Mouse (Mus musculus): ENCODE measurements around the gene Maz. TPM values are rescaled to one million over a fixed set of nuclear protein-coding genes. Genes with fewer than 3 reads are reported as not detected.

Gene Maz
- polyA plus RNA-seq, 1 experiment from 2014 or later = 104 TPM

Small RNAs within 50 kb of the gene (microRNA-seq; reads per million reads assigned to microRNA genes)
- gene Gm44343 = not detected

Other genes with a start within 250 kb of the Maz start
- 0.33 and 0.50 TPM in 2 replicates for gene Tbx6, start 245.6 kb downstream of the Maz start, polyA plus RNA-seq (2016; fragmentation: Nextera tagmentation; extraction: Ambion mirVana)
- gene Ppp4c, start 234.5 kb downstream of the Maz start, polyA plus RNA-seq (2016; fragmentation: Nextera tagmentation; extraction: Ambion mirVana) = 191 and 205 TPM in 2 replicates
- not detected in 2 replicates for gene Fam57b, start 229.4 kb downstream of the Maz start, polyA plus RNA-seq (2016; fragmentation: Nextera tagmentation; extraction: Ambion mirVana)
- gene 4930451I11Rik, start 195.4 kb downstream of the Maz start, polyA plus RNA-seq (2016; fragmentation: Nextera tagmentation; extraction: Ambion mirVana) = not detected in 2 replicates
- gene Doc2a, start 179.6 kb downstream of the Maz start, polyA plus RNA-seq (2016; fragmentation: Nextera tagmentation; extraction: Ambion mirVana) = 0.15 and 0.24 TPM in 2 replicates
- 20.3 and 22.0 TPM in 2 replicates for gene Hirip3, start 165.1 kb downstream of the Maz start, polyA plus RNA-seq (2016; fragmentation: Nextera tagmentation; extraction: Ambion mirVana)
- 70.5 and 73.0 TPM in 2 replicates for gene Ino80e, start 164.7 kb downstream of the Maz start, polyA plus RNA-seq (2016; fragmentation: Nextera tagmentation; extraction: Ambion mirVana)
- gene Taok2, start 142.3 kb downstream of the Maz start, polyA plus RNA-seq (2016; fragmentation: Nextera tagmentation; extraction: Ambion mirVana) = 20.1 and 20.6 TPM in 2 replicates
- gene Tmem219, start 104.1 kb downstream of the Maz start, polyA plus RNA-seq (2016; fragmentation: Nextera tagmentation; extraction: Ambion mirVana) = 16.7 and 16.9 TPM in 2 replicates
- gene Kctd13, start 98.2 kb downstream of the Maz start, polyA plus RNA-seq (2016; fragmentation: Nextera tagmentation; extraction: Ambion mirVana) = 10.3 and 10.7 TPM in 2 replicates
- not detected in 2 replicates for gene Asphd1, start 77.5 kb downstream of the Maz start, polyA plus RNA-seq (2016; fragmentation: Nextera tagmentation; extraction: Ambion mirVana)
- gene Sez6l2, start 76.5 kb downstream of the Maz start, polyA plus RNA-seq (2016; fragmentation: Nextera tagmentation; extraction: Ambion mirVana) = 0.06 and 0.39 TPM in 2 replicates
- 59.2 and 63.2 TPM in 2 replicates for gene Cdipt, start 51.1 kb downstream of the Maz start, polyA plus RNA-seq (2016; fragmentation: Nextera tagmentation; extraction: Ambion mirVana)
- gene Cdiptos, start 50.9 kb downstream of the Maz start, polyA plus RNA-seq (2016; fragmentation: Nextera tagmentation; extraction: Ambion mirVana) = 0.29 and 0.44 TPM in 2 replicates
- 8.3 and 8.9 TPM in 2 replicates for gene Mvp, start 12.4 kb downstream of the Maz start, polyA plus RNA-seq (2016; fragmentation: Nextera tagmentation; extraction: Ambion mirVana)
- 0.57 TPM in 1 of 2 replicates, not detected in the other for gene Pagr1b, start 10.6 kb downstream of the Maz start, polyA plus RNA-seq (2016; fragmentation: Nextera tagmentation; extraction: Ambion mirVana)
- gene Pagr1a, start 9.7 kb downstream of the Maz start, polyA plus RNA-seq (2016; fragmentation: Nextera tagmentation; extraction: Ambion mirVana) = 60.5 and 65.1 TPM in 2 replicates
- gene Gm42742, start 5.9 kb downstream of the Maz start, polyA plus RNA-seq (2016; fragmentation: Nextera tagmentation; extraction: Ambion mirVana) = 4.1 and 8.9 TPM in 2 replicates
- 0.88 and 2.1 TPM in 2 replicates for gene Prrt2, start 5.8 kb downstream of the Maz start, polyA plus RNA-seq (2016; fragmentation: Nextera tagmentation; extraction: Ambion mirVana)
- 126 and 132 TPM in 2 replicates for gene Kif22, start 15.4 kb upstream of the Maz start, polyA plus RNA-seq (2016; fragmentation: Nextera tagmentation; extraction: Ambion mirVana)
- gene Zg16, start 60.3 kb upstream of the Maz start, polyA plus RNA-seq (2016; fragmentation: Nextera tagmentation; extraction: Ambion mirVana) = not detected in 2 replicates
- gene AI467606, start 64.3 kb upstream of the Maz start, polyA plus RNA-seq (2016; fragmentation: Nextera tagmentation; extraction: Ambion mirVana) = 8.3 and 8.5 TPM in 2 replicates
- 36.5 and 40.3 TPM in 2 replicates for gene Qprt, start 95.2 kb upstream of the Maz start, polyA plus RNA-seq (2016; fragmentation: Nextera tagmentation; extraction: Ambion mirVana)
- 7.3 and 7.4 TPM in 2 replicates for gene Spn, start 110.8 kb upstream of the Maz start, polyA plus RNA-seq (2016; fragmentation: Nextera tagmentation; extraction: Ambion mirVana)
- gene Cd2bp2, start 169.0 kb upstream of the Maz start, polyA plus RNA-seq (2016; fragmentation: Nextera tagmentation; extraction: Ambion mirVana) = 35.0 and 36.0 TPM in 2 replicates
- gene Tbc1d10b, start 181.4 kb upstream of the Maz start, polyA plus RNA-seq (2016; fragmentation: Nextera tagmentation; extraction: Ambion mirVana) = 26.7 and 30.9 TPM in 2 replicates
- gene Mylpf, start 181.9 kb upstream of the Maz start, polyA plus RNA-seq (2016; fragmentation: Nextera tagmentation; extraction: Ambion mirVana) = 37.6 and 41.4 TPM in 2 replicates
- 13.7 and 14.2 TPM in 2 replicates for gene Zfp553, start 206.0 kb upstream of the Maz start, polyA plus RNA-seq (2016; fragmentation: Nextera tagmentation; extraction: Ambion mirVana)
- gene Sept1, start 206.1 kb upstream of the Maz start, polyA plus RNA-seq (2016; fragmentation: Nextera tagmentation; extraction: Ambion mirVana) = 10.6 and 13.6 TPM in 2 replicates
- 30.0 and 31.6 TPM in 2 replicates for gene Zfp771, start 217.2 kb upstream of the Maz start, polyA plus RNA-seq (2016; fragmentation: Nextera tagmentation; extraction: Ambion mirVana)
- gene Dctpp1, start 233.7 kb upstream of the Maz start, polyA plus RNA-seq (2016; fragmentation: Nextera tagmentation; extraction: Ambion mirVana) = 163 and 167 TPM in 2 replicates
- 170 and 172 TPM in 2 replicates for gene Sephs2, start 247.0 kb upstream of the Maz start, polyA plus RNA-seq (2016; fragmentation: Nextera tagmentation; extraction: Ambion mirVana)

All from liver, embryonic 12.5 days (tissue).